Mouse (Mus musculus) thymus, adult 2 months (tissue): ENCODE results near the gene Gm14399. TPM values are rescaled to one million over a fixed set of nuclear protein-coding genes. Genes with fewer than 3 reads are reported as not detected.
A peak's percentile ranks its signal among the peaks of the same experiment; 100 is the strongest.
"Not testable (repeated sequence)": the region's sequence is repeated elsewhere in the genome, so short reads cannot be mapped to it uniquely, and the experiment has no call there.

ENCODE experiments used
- DNase-seq: peaks from one replicate; pipeline ENCODE4 v3.0.0; 2021
- H3K27ac ChIP-seq: fragments of 200-500 bp; 2 replicates; pipeline ENCODE4 v1.5.1; 2012; ENCODE audit warnings: low read length, control low read depth; ENCODE audit not compliant: control insufficient read depth, insufficient read depth
- H3K27me3 ChIP-seq: fragments of 200-500 bp; 2 replicates; pipeline ENCODE4 v1.6.1; 2012; ENCODE audit warnings: mild to moderate bottlenecking, low read length, moderate library complexity, mixed read lengths; ENCODE audit not compliant: control insufficient read depth, insufficient read depth
- H3K36me3 ChIP-seq: fragments of 200-500 bp; 2 replicates; pipeline ENCODE4 v1.6.1; 2012; ENCODE audit warnings: mild to moderate bottlenecking, low read length, moderate library complexity; ENCODE audit not compliant: control insufficient read depth, insufficient read depth
- H3K4me1 ChIP-seq: fragments of 200-500 bp; replicated peaks from 2 replicates; pipeline ENCODE4 v1.6.1; 2012; ENCODE audit warnings: low read length; ENCODE audit not compliant: control insufficient read depth, insufficient read depth
- H3K4me3 ChIP-seq: fragments of 200-500 bp; 2 replicates; pipeline ENCODE4 v1.5.1; 2012; ENCODE audit warnings: mild to moderate bottlenecking, low read length, control low read depth, moderate library complexity; ENCODE audit not compliant: control insufficient read depth, insufficient read depth
- CTCF ChIP-seq: fragments of 200-500 bp; IDR thresholded peaks from 2 replicates; pipeline ENCODE4 v1.5.1; 2012; ENCODE audit warnings: mild to moderate bottlenecking, control low read depth, low read length, moderate library complexity, borderline replicate concordance; ENCODE audit not compliant: control insufficient read depth, poor library complexity, insufficient read depth; ENCODE audit errors: extremely low read depth
- POLR2A ChIP-seq: fragments of 200-500 bp; IDR thresholded peaks from 2 replicates; pipeline ENCODE4 v1.6.1; 2012; ENCODE audit warnings: mild to moderate bottlenecking, low read length, control low read depth, moderate library complexity; ENCODE audit not compliant: control insufficient read depth, poor library complexity, insufficient read depth; ENCODE audit errors: extremely low read depth
- WGBS: fragments of 180-500 bp; shearing (Covaris S2); methylation state at CpG from one replicate; pipeline ENCODE4 v1.1.7; 2018; 5-methylcytosine and 5-hydroxymethylcytosine counted together
- polyA plus RNA-seq: library from polyadenylated mRNA; depleted of rRNA; stranded (reverse); fragments of >200 nt; gene quantifications from 2 replicates; pipeline ENCODE4 v1.2.3, GENCODE M21; 2012; rRNA removed

The Gm14399 gene
- polyA plus RNA-seq, 1 experiment = 2.0 TPM

GRCm38 (mm10) chr2:175158642-175159041, 16.8 kb upstream of the Gm14399 start:
- TF ChIP-seq POLR2A = no peak
- no peak for TF ChIP-seq CTCF

GRCm38 (mm10) chr2:175156696-175157095, 14.9 kb upstream of the Gm14399 start:
- no peak overlapping the region for H3K4me3 ChIP-seq
- DNase-seq = no peak
- no peaks in the 10 kb centered on the region for H3K4me1 ChIP-seq
- H3K27ac ChIP-seq = no peak overlapping the region
- no peak for TF ChIP-seq POLR2A
- no peak for TF ChIP-seq CTCF
- no peaks in the 10 kb centered on the region for H3K27me3 ChIP-seq
- no peaks in the 10 kb centered on the region for H3K36me3 ChIP-seq
- WGBS = 94% methylated on average over 13 of the region's 13 CpGs

More at GRCm38 (mm10) chr2:175158642-175159041, 16.8 kb upstream of the Gm14399 start:
- no peak for DNase-seq
- Histone ChIP-seq H3K27me3 (no peaks in the 10 kb centered on the region), H3K4me1 (no peaks in the 10 kb centered on the region), H3K4me3 (no peak overlapping the region), H3K36me3 (no peaks in the 10 kb centered on the region), H3K27ac (no peak overlapping the region)
- 92% methylated on average over 3 of the region's 3 CpGs for WGBS

- not testable (repeated sequence) for H3K4me1 ChIP-seq, H3K36me3 ChIP-seq, H3K27me3 ChIP-seq, H3K27ac ChIP-seq
- DNase-seq = peak; percentile 7
- 6% methylated on average over 25 of the region's 25 CpGs for WGBS
- H3K4me3 ChIP-seq = peak overlapping the region; percentile 64
Measured at GRCm38 (mm10) chr2:175141118-175141992, 457 bp downstream of the Gm14399 start.

- H3K27ac ChIP-seq, H3K4me1 ChIP-seq, H3K27me3 ChIP-seq, H3K4me3 ChIP-seq, H3K36me3 ChIP-seq, DNase-seq: not testable (repeated sequence)
Measured at GRCm38 (mm10) chr2:175140624-175141023, 1.2 kb downstream of the Gm14399 start.

Other genes with a start within 250 kb of the Gm14399 start
- not detected in 2 replicates for gene Gm14444, start 131.8 kb downstream of the Gm14399 start, polyA plus RNA-seq
- not detected in 2 replicates for gene Gm14393, start 74.2 kb downstream of the Gm14399 start, polyA plus RNA-seq
- gene Gm14443, start 33.9 kb upstream of the Gm14399 start, polyA plus RNA-seq = 0.06 and 0.09 TPM in 2 replicates
- 7.3 and 7.7 TPM in 2 replicates for gene Gm14391, start 64.9 kb upstream of the Gm14399 start, polyA plus RNA-seq
- gene Gm14440, start 133.1 kb upstream of the Gm14399 start, polyA plus RNA-seq = not detected in 2 replicates
- gene Gm4631, start 196.2 kb upstream of the Gm14399 start, polyA plus RNA-seq = 2.7 and 3.0 TPM in 2 replicates
- 0.83 and 1.9 TPM in 2 replicates for gene Zfp968, start 230.4 kb upstream of the Gm14399 start, polyA plus RNA-seq